Mouse (Mus musculus): ENCODE data around the gene Olfr1324. TPM values are rescaled to one million over a fixed set of nuclear protein-coding genes. Genes with fewer than 3 reads are reported as not detected.

The Olfr1324 gene
- total and polyA plus RNA-seq, 3 experiments: not detected

GRCm38 (mm10) chrX:50427712-50428328 is 478 bp downstream of the Olfr1324 start:
- no peaks in the 10 kb centered on the region for H3K9me3 ChIP-seq (replicated peaks; ENCODE audit: insufficient read depth, low read length)
- DNase-seq (ENCODE audit: low read depth, low spot score): no peak
- no peaks in the 10 kb centered on the region for H3K4me1 ChIP-seq (ENCODE audit: control insufficient read depth in 1 of 2, insufficient read depth in 2 of 2, low read length in 2 of 2)
- TF ChIP-seq KAT2A (conservative IDR thresholded peaks at IDR 0.05; ENCODE audit: low read depth, low read length) (no peak), JUND (IDR thresholded peaks at IDR 0.05; ENCODE audit: low read depth, low read length) (no peak), MXI1 (IDR thresholded peaks at IDR 0.05; ENCODE audit: low read depth, low read length) (no peak), UBTF (IDR thresholded peaks at IDR 0.05; ENCODE audit: borderline replicate concordance, insufficient read depth, low read depth, low read length) (no peak), ETS1 (IDR thresholded peaks at IDR 0.05; ENCODE audit: low read depth, low read length) (no peak), GATA1 (IDR thresholded peaks at IDR 0.05; ENCODE audit: low read depth, low read length) (no peak), ZKSCAN1 (IDR thresholded peaks at IDR 0.05; ENCODE audit: low read depth, low read length) (no peak), MYB (IDR thresholded peaks at IDR 0.05; ENCODE audit: low read depth, low read length) (no peak), USF1 (IDR thresholded peaks at IDR 0.05; ENCODE audit: low read depth, low read length) (no peak), TBP (IDR thresholded peaks at IDR 0.05; ENCODE audit: low read depth, low read length) (no peak)
- H3K9ac ChIP-seq (ENCODE audit: control insufficient read depth, low read depth, low read length, poor library complexity, severe bottlenecking): no peak overlapping the region
- H3K36me3 ChIP-seq (ENCODE audit: control insufficient read depth in 1 of 2, insufficient read depth in 2 of 2, low read length in 2 of 2): no peaks in the 10 kb centered on the region; a peak in 1 of 4 replicates
- no peaks in the 10 kb centered on the region for H3K27me3 ChIP-seq (ENCODE audit: control insufficient read depth in 1 of 2, insufficient read depth in 2 of 2, low read length in 2 of 2)
- no peaks in the 10 kb centered on the region for H3K79me2 ChIP-seq (ENCODE audit: control insufficient read depth, insufficient read depth, low read length, poor library complexity)
- no peak overlapping the region for H3K4me3 ChIP-seq (ENCODE audit: control insufficient read depth in 1 of 2, insufficient read depth in 1 of 2, low read depth in 2 of 2, low read length in 2 of 2)
- H3K27ac ChIP-seq (ENCODE audit: control insufficient read depth, low read depth, low read length): no peak overlapping the region

GRCm38 (mm10) chrX:50425899-50426436 is 2.3 kb downstream of the Olfr1324 start:
- Histone ChIP-seq H3K27ac (ENCODE audit: control insufficient read depth, low read depth, low read length) (no peak overlapping the region), H3K4me1 (ENCODE audit: control insufficient read depth in 1 of 2, insufficient read depth in 2 of 2, low read length in 2 of 2) (no peaks in the 10 kb centered on the region), H3K9ac (ENCODE audit: control insufficient read depth, low read depth, low read length, poor library complexity, severe bottlenecking) (no peak overlapping the region), H3K9me3 (replicated peaks; ENCODE audit: insufficient read depth, low read length) (no peaks in the 10 kb centered on the region), H3K79me2 (ENCODE audit: control insufficient read depth, insufficient read depth, low read length, poor library complexity) (no peaks in the 10 kb centered on the region), H3K36me3 (ENCODE audit: control insufficient read depth in 1 of 2, insufficient read depth in 2 of 2, low read length in 2 of 2) (no peaks in the 10 kb centered on the region; a peak in 1 of 4 replicates), H3K4me3 (ENCODE audit: control insufficient read depth in 1 of 2, insufficient read depth in 1 of 2, low read depth in 2 of 2, low read length in 2 of 2) (no peak overlapping the region), H3K27me3 (ENCODE audit: control insufficient read depth in 1 of 2, insufficient read depth in 2 of 2, low read length in 2 of 2) (no peaks in the 10 kb centered on the region)
- peak; percentile 23 for DNase-seq (ENCODE audit: low read depth, low spot score)
- TF ChIP-seq EP300 (IDR thresholded peaks at IDR 0.05; ENCODE audit: low read depth in 1 of 2, low read length in 2 of 2): no peak
- no peak for TF ChIP-seq POLR2AphosphoS2 (IDR thresholded peaks at IDR 0.05; ENCODE audit: low read length)
- no peak for TF ChIP-seq BHLHE40 (IDR thresholded peaks at IDR 0.05; ENCODE audit: borderline replicate concordance, low read depth, low read length)
- TF ChIP-seq TCF12 (IDR thresholded peaks at IDR 0.05; ENCODE audit: low read depth, low read length): no peak
- no peak for TF ChIP-seq ETS1 (IDR thresholded peaks at IDR 0.05; ENCODE audit: low read depth, low read length)
- TF ChIP-seq GABPA (IDR thresholded peaks at IDR 0.05; ENCODE audit: low read depth, low read length): no peak
- TF ChIP-seq ZKSCAN1 (IDR thresholded peaks at IDR 0.05; ENCODE audit: low read depth, low read length): no peak
- TF ChIP-seq POLR2AphosphoS5 (IDR thresholded peaks at IDR 0.05; ENCODE audit: borderline replicate concordance, low read depth, low read length): no peak
- TF ChIP-seq MEF2A (IDR thresholded peaks at IDR 0.05; ENCODE audit: extremely low read depth, insufficient replicate concordance, low read depth, low read length, poor library complexity, severe bottlenecking): no peak
- no peak for TF ChIP-seq UBTF (IDR thresholded peaks at IDR 0.05; ENCODE audit: borderline replicate concordance, insufficient read depth, low read depth, low read length)
- no peak for TF ChIP-seq SIN3A (IDR thresholded peaks at IDR 0.05; ENCODE audit: low read length)
- TF ChIP-seq RCOR1 (IDR thresholded peaks at IDR 0.05; ENCODE audit: low read depth, low read length): no peak
